Mouse (Mus musculus) forebrain, embryonic 11.5 days (tissue): ENCODE measurements around the gene Timm29. TPM values are rescaled to one million over a fixed set of nuclear protein-coding genes. Genes with fewer than 3 reads are reported as not detected.
A peak's percentile ranks its signal among the peaks of the same experiment; 100 is the strongest.

Experiments
- ATAC-seq: fragments of 200-750 bp; cut with Nextera tagmentation; replicated peaks from 2 replicates; pipeline ENCODE4 v1.8.0; 2017; ENCODE audit warnings: moderate TSS enrichment; ENCODE audit not compliant: low FRiP score
- DNase-seq: peaks from one replicate; pipeline ENCODE4 v3.0.0-alpha.2; 2017; ENCODE audit warnings: low spot score
- H3K27ac ChIP-seq: fragments of 300-500 bp; sonication (generic); 2 replicates; pipeline ENCODE4 v1.5.1; 2014; ENCODE audit warnings: low read depth, low read length
- H3K27me3 ChIP-seq: fragments of 300-500 bp; sonication (generic); 2 replicates; pipeline ENCODE4 v1.6.1; 2014; ENCODE audit warnings: mild to moderate bottlenecking, low read length, mixed read lengths; ENCODE audit not compliant: control insufficient read depth, insufficient read depth
- H3K36me3 ChIP-seq: fragments of 300-500 bp; sonication (generic); 2 replicates; pipeline ENCODE4 v1.6.1; 2014; ENCODE audit warnings: mild to moderate bottlenecking, low read length, moderate library complexity, mixed read lengths; ENCODE audit not compliant: control insufficient read depth, insufficient read depth
- H3K4me1 ChIP-seq: fragments of 300-500 bp; sonication (generic); replicated peaks from 2 replicates; pipeline ENCODE4 v1.6.1; 2014; ENCODE audit warnings: low read length, mixed read lengths; ENCODE audit not compliant: control insufficient read depth, insufficient read depth
- H3K4me2 ChIP-seq: fragments of 300-500 bp; sonication (generic); 2 replicates; pipeline ENCODE4 v1.6.1; 2014; ENCODE audit warnings: low read depth, mild to moderate bottlenecking, low read length, moderate library complexity, mixed read lengths; ENCODE audit not compliant: severe bottlenecking
- H3K4me3 ChIP-seq: fragments of 300-500 bp; sonication (generic); 2 replicates; pipeline ENCODE4 v1.5.1; 2014; ENCODE audit warnings: low read depth, low read length
- H3K9ac ChIP-seq: fragments of 300-500 bp; sonication (generic); 2 replicates; pipeline ENCODE4 v1.6.1; 2014; ENCODE audit warnings: low read length
- H3K9me3 ChIP-seq: fragments of 300-500 bp; sonication (generic); 2 replicates; pipeline ENCODE4 v1.6.1; 2016; ENCODE audit warnings: low read length, mixed read lengths; ENCODE audit not compliant: control insufficient read depth
- WGBS: fragments of 180-500 bp; shearing (Covaris S2); extraction: QIAGEN DNeasy Blood & Tissue Kit; methylation state at CpG from one replicate; pipeline ENCODE4 v1.1.7; 2014; 5-methylcytosine and 5-hydroxymethylcytosine counted together
- polyA plus RNA-seq: library from polyadenylated mRNA; unstranded; fragments of >200 nt; fragmentation: Nextera tagmentation; extraction: Ambion mirVana; gene quantifications from 2 replicates; pipeline ENCODE4 v1.2.1, GENCODE M21; 2014

Timm29 gene
- polyA plus RNA-seq, 1 experiment from 2014 or later: 51.0 TPM

- Histone ChIP-seq H3K4me3 (peak overlapping the region; percentile 72), H3K9me3 (no peaks in the 10 kb centered on the region), H3K36me3 (no peaks in the 10 kb centered on the region), H3K27ac (peak overlapping the region; percentile 92), H3K4me1 (peaks cover 8% of the 10 kb centered on the region; the same call in 1 of the 2 replicates), H3K27me3 (no peaks in the 10 kb centered on the region), H3K9ac (peak overlapping the region; percentile 80), H3K4me2 (peak overlapping the region; percentile 73)
- DNase-seq (peak; percentile 96), ATAC-seq (peak; percentile 86)
- under 1% methylated on average over 48 of the region's 57 CpGs for WGBS
Measured at GRCm38 (mm10) chr9:21616232-21616781, 23.8 kb downstream of the Timm29 start.

GRCm38 (mm10) chr9:21617066-21617465 is 24.5 kb downstream of the Timm29 start:
- Histone ChIP-seq H3K9ac (peak overlapping the region; percentile 80), H3K4me2 (peak overlapping the region; percentile 73), H3K4me1 (peaks cover 8% of the 10 kb centered on the region; the same call in 1 of the 2 replicates), H3K4me3 (peak overlapping the region; percentile 72), H3K36me3 (no peaks in the 10 kb centered on the region), H3K9me3 (no peaks in the 10 kb centered on the region), H3K27ac (peak overlapping the region; percentile 92), H3K27me3 (no peaks in the 10 kb centered on the region)
- WGBS: 6% methylated on average over 10 of the region's 10 CpGs
- DNase-seq: peak; percentile 56
- ATAC-seq: no peak

GRCm38 (mm10) chr9:21620229-21620628 is 27.7 kb downstream of the Timm29 start:
- peaks cover 8% of the 10 kb centered on the region; the same call in 1 of the 2 replicates for H3K4me1 ChIP-seq
- H3K4me2 ChIP-seq: no peak overlapping the region
- H3K27ac ChIP-seq: no peak overlapping the region
- H3K9ac ChIP-seq: no peak overlapping the region
- no peaks in the 10 kb centered on the region for H3K9me3 ChIP-seq
- no peak for DNase-seq
- no peaks in the 10 kb centered on the region for H3K36me3 ChIP-seq
- 95% methylated on average over 4 of the region's 4 CpGs for WGBS
- ATAC-seq: no peak
- H3K4me3 ChIP-seq: no peak overlapping the region
- H3K27me3 ChIP-seq: no peaks in the 10 kb centered on the region

- H3K9ac ChIP-seq: no peak overlapping the region
- H3K9me3 ChIP-seq: no peaks in the 10 kb centered on the region
- H3K4me3 ChIP-seq: no peak overlapping the region
- DNase-seq (no peak), ATAC-seq (no peak)
- peaks cover 4% of the 10 kb centered on the region; the same call in 1 of the 2 replicates for H3K4me1 ChIP-seq
- H3K36me3 ChIP-seq: no peaks in the 10 kb centered on the region; the same call in 1 of the 2 replicates
- H3K27me3 ChIP-seq: no peaks in the 10 kb centered on the region
- no peak overlapping the region for H3K27ac ChIP-seq
- no peak overlapping the region for H3K4me2 ChIP-seq
- 95% methylated on average over 1 of the region's 1 CpGs for WGBS
Measured at GRCm38 (mm10) chr9:21622676-21623075, 30.2 kb downstream of the Timm29 start.

GRCm38 (mm10) chr9:21625342-21626339 is 33.1 kb downstream of the Timm29 start:
- Histone ChIP-seq H3K4me1 (no peaks in the 10 kb centered on the region), H3K9me3 (no peaks in the 10 kb centered on the region), H3K36me3 (no peaks in the 10 kb centered on the region; the same call in 1 of the 2 replicates), H3K9ac (no peak overlapping the region), H3K27me3 (no peaks in the 10 kb centered on the region), H3K27ac (no peak overlapping the region), H3K4me2 (no peak overlapping the region), H3K4me3 (no peak overlapping the region)
- DNase-seq (no peak), ATAC-seq (no peak)
- 90% methylated on average over 9 of the region's 10 CpGs for WGBS

GRCm38 (mm10) chr9:21626571-21626970 is 34.0 kb downstream of the Timm29 start:
- ATAC-seq (no peak), DNase-seq (no peak)
- no peaks in the 10 kb centered on the region for H3K9me3 ChIP-seq
- no peak overlapping the region for H3K4me3 ChIP-seq
- no peak overlapping the region for H3K27ac ChIP-seq
- H3K4me1 ChIP-seq: no peaks in the 10 kb centered on the region
- H3K4me2 ChIP-seq: no peak overlapping the region
- H3K27me3 ChIP-seq: no peaks in the 10 kb centered on the region
- no peak overlapping the region for H3K9ac ChIP-seq
- H3K36me3 ChIP-seq: no peaks in the 10 kb centered on the region; the same call in 1 of the 2 replicates

- Histone ChIP-seq H3K27me3 (no peaks in the 10 kb centered on the region), H3K4me2 (no peak overlapping the region), H3K4me1 (no peaks in the 10 kb centered on the region), H3K9me3 (no peaks in the 10 kb centered on the region), H3K9ac (no peak overlapping the region), H3K27ac (no peak overlapping the region), H3K36me3 (no peaks in the 10 kb centered on the region; the same call in 1 of the 2 replicates), H3K4me3 (no peak overlapping the region)
- ATAC-seq (no peak), DNase-seq (no peak)
- 88% methylated on average over 5 of the region's 5 CpGs for WGBS
Measured at GRCm38 (mm10) chr9:21627145-21627795, 34.7 kb downstream of the Timm29 start.

GRCm38 (mm10) chr9:21630673-21631072 is 38.2 kb downstream of the Timm29 start:
- DNase-seq (no peak), ATAC-seq (no peak)
- no peak overlapping the region for H3K9ac ChIP-seq
- H3K4me3 ChIP-seq: no peak overlapping the region
- 91% methylated on average over 3 of the region's 3 CpGs for WGBS
- H3K4me1 ChIP-seq: no peaks in the 10 kb centered on the region
- no peaks in the 10 kb centered on the region for H3K27me3 ChIP-seq
- no peaks in the 10 kb centered on the region for H3K9me3 ChIP-seq
- H3K36me3 ChIP-seq: peaks cover 2% of the 10 kb centered on the region; the same call in 1 of the 2 replicates
- no peak overlapping the region for H3K27ac ChIP-seq
- H3K4me2 ChIP-seq: no peak overlapping the region
